Mouse (Mus musculus): ENCODE data around the gene Gm11127. TPM values are rescaled to one million over a fixed set of nuclear protein-coding genes. Genes with fewer than 3 reads are reported as not detected.
"Not testable (repeated sequence)": the region's sequence is repeated elsewhere in the genome, so short reads cannot be mapped to it uniquely, and the experiment has no call there.

Gene Gm11127
- polyA plus RNA-seq, 1 experiment from 2014 or later, result not detected

DNA sequence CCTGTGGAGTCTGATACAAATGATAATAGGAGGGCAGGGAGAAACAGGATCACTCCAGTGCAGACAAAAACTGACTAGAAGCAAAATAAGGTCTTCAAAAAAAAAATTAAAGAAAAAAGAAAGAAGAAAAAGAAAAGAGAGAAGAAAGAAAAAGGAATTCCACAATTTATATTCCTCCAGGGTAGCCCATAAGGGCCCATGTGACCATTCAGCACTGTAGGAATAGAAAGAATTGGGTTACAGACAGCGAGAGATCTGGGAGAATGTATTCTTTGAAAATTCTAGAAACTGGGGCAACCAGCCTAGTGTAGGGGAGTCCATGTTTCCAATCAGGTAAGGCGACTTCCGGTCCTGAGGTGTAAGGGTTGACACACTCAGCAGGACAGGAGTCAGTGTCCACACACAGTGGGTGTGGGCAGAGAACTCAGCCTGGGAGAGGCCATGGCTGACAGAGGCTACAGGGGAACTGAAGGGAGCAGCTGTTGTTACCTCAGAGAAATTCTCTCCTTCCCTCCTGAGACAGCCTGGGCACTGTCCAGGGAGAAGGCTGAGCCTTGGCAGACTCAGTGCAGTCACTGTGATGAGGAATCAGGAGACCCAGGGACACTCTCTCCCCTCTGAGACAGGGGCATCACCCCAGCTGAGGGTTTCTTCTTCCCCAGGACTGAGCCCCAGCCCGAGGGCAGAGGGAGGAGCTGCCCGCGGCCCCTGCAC, 24.5 kb upstream of the Gm11127 start:
- not testable (repeated sequence) for H3K27ac ChIP-seq (ENCODE audit: low read length); ATAC-seq (ENCODE audit: low read depth)

DNA sequence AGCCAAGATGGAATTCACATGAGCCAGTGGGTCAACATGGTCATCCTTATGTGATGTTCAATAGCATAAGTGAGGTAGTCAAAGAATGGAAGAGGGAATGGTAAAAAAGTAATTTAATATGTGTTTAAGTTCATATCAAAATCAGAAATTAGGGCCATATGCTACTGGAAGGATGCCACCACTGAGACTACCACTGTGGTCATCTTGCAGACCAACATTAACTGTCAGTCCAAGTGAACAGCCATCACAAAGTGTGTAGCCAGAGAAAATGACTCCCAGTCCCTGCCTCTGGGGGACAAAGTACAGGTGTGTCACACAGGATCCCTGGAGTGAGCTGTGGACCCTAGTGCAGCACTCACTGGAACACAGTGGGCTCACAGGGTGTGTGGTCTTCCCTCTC, 23.7 kb upstream of the Gm11127 start:
- not testable (repeated sequence) for ATAC-seq (ENCODE audit: low read depth)

More for the DNA sequence above, 24.5 kb upstream of the Gm11127 start:
- Histone ChIP-seq H3K27me3 (ENCODE audit: control insufficient read depth, insufficient read depth, low read depth, low read length) (peaks cover 19% of the 10 kb centered on the region), H3K4me2 (ENCODE audit: low read depth, low read length) (peak overlapping the region; percentile 97), H3K4me3 (ENCODE audit: low read length) (peak overlapping the region; percentile 62)
- H3K4me1 ChIP-seq (replicated peaks; ENCODE audit: control insufficient read depth, insufficient read depth, low read length); H3K9ac ChIP-seq (ENCODE audit: low read length); H3K36me3 ChIP-seq (ENCODE audit: control insufficient read depth, insufficient read depth, low read length); H3K9me3 ChIP-seq (ENCODE audit: control insufficient read depth, low read length): not testable (repeated sequence)
- WGBS, result 44% methylated on average over 3 of the region's 6 CpGs

DNA sequence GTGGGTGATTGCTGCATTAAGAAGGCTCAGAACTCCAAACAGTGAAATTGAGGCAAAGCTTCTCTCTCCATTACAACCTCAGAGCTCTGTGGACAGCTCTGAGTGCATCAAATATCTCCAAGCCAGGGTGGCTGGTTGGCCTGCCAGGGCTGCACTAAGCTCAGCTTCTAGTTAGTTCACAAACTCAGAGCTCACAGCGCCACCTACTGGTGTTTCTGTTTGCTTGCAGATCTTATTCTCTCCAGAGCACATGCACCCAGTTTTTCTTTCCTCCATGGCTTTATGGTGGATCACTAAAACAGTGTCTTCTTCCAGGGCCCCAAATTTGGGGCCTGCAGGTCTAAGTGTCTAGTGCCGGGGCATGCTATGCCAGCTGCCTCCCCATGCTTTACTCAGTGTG, 2.7 kb upstream of the Gm11127 start:
- Histone ChIP-seq H3K9me3 (ENCODE audit: control insufficient read depth, low read length) (no peaks in the 10 kb centered on the region), H3K27me3 (ENCODE audit: control insufficient read depth, insufficient read depth, low read depth, low read length) (no peaks in the 10 kb centered on the region), H3K4me1 (replicated peaks; ENCODE audit: control insufficient read depth, insufficient read depth, low read length) (no peaks in the 10 kb centered on the region), H3K9ac (ENCODE audit: low read length) (no peak overlapping the region), H3K4me2 (ENCODE audit: low read depth, low read length) (no peak overlapping the region), H3K36me3 (ENCODE audit: control insufficient read depth, insufficient read depth, low read length) (no peaks in the 10 kb centered on the region), H3K4me3 (ENCODE audit: low read length) (no peak overlapping the region), H3K27ac (ENCODE audit: low read length) (no peak overlapping the region)
- WGBS, result 24% methylated on average over 2 of the region's 2 CpGs
- peak; percentile 28; the same call in 1 of the 2 replicates for ATAC-seq (ENCODE audit: low read depth)

More for the DNA sequence above, 23.7 kb upstream of the Gm11127 start:
- H3K27ac ChIP-seq (ENCODE audit: low read length); H3K9me3 ChIP-seq (ENCODE audit: control insufficient read depth, low read length); H3K4me1 ChIP-seq (replicated peaks; ENCODE audit: control insufficient read depth, insufficient read depth, low read length); H3K4me3 ChIP-seq (ENCODE audit: low read length); H3K36me3 ChIP-seq (ENCODE audit: control insufficient read depth, insufficient read depth, low read length); H3K9ac ChIP-seq (ENCODE audit: low read length); H3K4me2 ChIP-seq (ENCODE audit: low read depth, low read length): not testable (repeated sequence)
- peaks cover 19% of the 10 kb centered on the region for H3K27me3 ChIP-seq (ENCODE audit: control insufficient read depth, insufficient read depth, low read depth, low read length)

DNA sequence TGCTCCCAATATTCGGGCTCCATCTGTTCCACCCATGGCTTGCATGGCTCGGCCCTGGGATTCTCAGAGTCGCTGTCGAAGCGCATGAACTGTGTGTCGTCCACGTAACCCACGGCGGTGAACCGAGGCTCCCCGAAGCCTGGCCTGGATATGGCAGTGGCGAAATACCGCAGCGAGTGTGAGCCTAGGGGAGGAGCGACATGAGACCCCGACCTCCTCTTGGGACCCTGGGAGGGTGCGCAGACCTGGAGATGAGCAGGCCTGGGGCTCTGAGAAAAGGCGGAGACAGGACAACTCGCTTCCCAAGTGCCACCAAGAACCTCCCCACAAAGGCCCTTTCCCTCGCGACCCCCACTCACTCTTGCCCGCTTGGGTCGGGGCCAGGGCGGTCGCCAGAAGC, 244 bp downstream of the Gm11127 start:
- H3K4me2 ChIP-seq (ENCODE audit: low read depth, low read length); H3K27me3 ChIP-seq (ENCODE audit: control insufficient read depth, insufficient read depth, low read depth, low read length); H3K4me1 ChIP-seq (replicated peaks; ENCODE audit: control insufficient read depth, insufficient read depth, low read length); H3K36me3 ChIP-seq (ENCODE audit: control insufficient read depth, insufficient read depth, low read length); H3K27ac ChIP-seq (ENCODE audit: low read length); H3K9ac ChIP-seq (ENCODE audit: low read length); H3K4me3 ChIP-seq (ENCODE audit: low read length); H3K9me3 ChIP-seq (ENCODE audit: control insufficient read depth, low read length); ATAC-seq (ENCODE audit: low read depth): not testable (repeated sequence)
- whole genome bisulfite sequencing, result 87% methylated on average over 23 of the region's 25 CpGs

DNA sequence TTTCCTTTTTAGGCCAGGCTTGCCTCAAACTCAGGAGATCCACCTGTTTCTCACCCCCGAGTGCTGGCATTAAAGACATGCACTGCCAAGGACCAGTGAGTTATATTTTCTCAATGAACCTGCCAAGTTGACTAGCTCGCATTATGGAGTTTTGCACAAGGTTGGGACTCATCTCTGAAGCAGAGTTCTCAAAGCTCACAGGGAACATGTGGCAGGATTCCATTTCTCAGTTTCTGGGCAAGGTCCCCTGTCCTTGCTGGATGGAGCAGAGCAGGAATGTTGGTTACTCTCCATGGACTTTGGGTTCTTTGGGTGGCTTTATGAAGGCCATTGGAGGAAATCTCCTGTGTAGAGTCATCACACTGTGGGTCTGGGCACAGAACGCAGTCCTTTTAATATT, 14.9 kb downstream of the Gm11127 start:
- ATAC-seq (ENCODE audit: low read depth), result no peak
- WGBS, result 79% methylated on average over 3 of the region's 3 CpGs

DNA sequence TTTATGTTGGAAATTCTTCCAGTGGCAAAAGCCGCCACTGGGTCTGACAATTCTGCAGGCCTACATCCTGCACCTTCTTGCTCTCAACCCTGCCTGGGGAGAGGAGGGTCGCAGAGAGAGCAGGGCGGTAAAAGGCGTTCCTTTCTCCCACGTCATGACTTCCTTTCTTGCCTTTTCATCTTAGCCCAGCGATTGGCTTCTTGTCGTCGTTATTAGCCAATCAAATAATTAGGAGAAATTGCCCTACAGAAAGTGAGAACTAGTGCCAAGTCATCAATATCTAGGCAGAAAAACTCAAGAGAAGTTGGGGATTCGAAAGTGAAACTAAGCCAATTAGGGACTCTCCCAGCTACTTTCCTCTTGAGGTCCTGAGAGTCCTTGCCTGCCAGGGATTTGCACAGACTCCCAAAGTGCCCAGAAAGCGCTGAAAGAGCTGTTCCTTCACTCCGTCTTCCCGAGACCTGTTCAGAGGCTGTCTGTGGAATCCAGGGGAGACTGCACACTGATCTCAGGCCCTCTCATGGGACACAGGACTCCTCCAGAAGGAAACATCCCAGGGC, 15.5 kb downstream of the Gm11127 start, which contains the start of the genes H2-T22 and Gm6034:
Gene H2-T22, minus strand, starts transcription at position 138 of the 560 bp plus-strand sequence.
Gene Gm6034, plus strand, starts transcription at position 352 of the 560 bp plus-strand sequence.
- H3K4me3 ChIP-seq (ENCODE audit: low read length), result peak within 1 kb of the TSS; percentile 51
- under 1% methylated on average over 12 of the region's 12 CpGs for WGBS
- H3K4me2 ChIP-seq (ENCODE audit: low read depth, low read length), result peak within 1 kb of the TSS; percentile 74
- not testable (repeated sequence) for H3K9me3 ChIP-seq (ENCODE audit: control insufficient read depth, low read length); H3K4me1 ChIP-seq (replicated peaks; ENCODE audit: control insufficient read depth, insufficient read depth, low read length); H3K27me3 ChIP-seq (ENCODE audit: control insufficient read depth, insufficient read depth, low read depth, low read length); H3K36me3 ChIP-seq (ENCODE audit: control insufficient read depth, insufficient read depth, low read length)
- ATAC-seq (ENCODE audit: low read depth), result peak; percentile 99
- peak within 1 kb of the TSS; percentile 25 for H3K27ac ChIP-seq (ENCODE audit: low read length)
- peak within 1 kb of the TSS; percentile 61 for H3K9ac ChIP-seq (ENCODE audit: low read length)

More for the DNA sequence above, 14.9 kb downstream of the Gm11127 start:
- Histone ChIP-seq H3K4me2 (ENCODE audit: low read depth, low read length) (peak overlapping the region; percentile 74), H3K9me3 (ENCODE audit: control insufficient read depth, low read length) (no peaks in the 10 kb centered on the region), H3K9ac (ENCODE audit: low read length) (peak overlapping the region; percentile 61), H3K4me3 (ENCODE audit: low read length) (peak overlapping the region; percentile 51), H3K36me3 (ENCODE audit: control insufficient read depth, insufficient read depth, low read length) (no peaks in the 10 kb centered on the region), H3K27me3 (ENCODE audit: control insufficient read depth, insufficient read depth, low read depth, low read length) (no peaks in the 10 kb centered on the region), H3K4me1 (replicated peaks; ENCODE audit: control insufficient read depth, insufficient read depth, low read length) (peaks cover 4% of the 10 kb centered on the region), H3K27ac (ENCODE audit: low read length) (no peak overlapping the region; the same call in 1 of the 2 replicates)

DNA sequence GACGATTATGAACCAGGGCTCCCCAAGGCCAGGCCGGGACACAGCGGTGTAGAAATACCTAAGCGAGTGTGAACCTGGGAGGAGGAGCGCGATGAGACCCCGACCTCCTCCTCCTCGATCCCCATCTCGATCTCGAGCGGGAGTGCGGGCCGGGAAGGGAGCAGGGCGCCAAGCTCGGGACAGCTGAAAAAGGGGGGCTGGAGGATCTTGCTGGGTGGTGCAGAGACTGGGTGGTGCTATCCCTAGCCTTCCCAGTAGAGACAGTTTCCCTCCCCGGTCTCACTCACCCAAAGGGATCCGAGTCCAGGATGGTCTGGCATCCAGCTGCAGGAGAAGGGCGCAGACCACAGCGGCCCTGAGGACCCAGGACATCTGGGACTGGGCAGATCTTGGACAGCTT, 16.1 kb downstream of the Gm11127 start:
- not testable (repeated sequence) for H3K27me3 ChIP-seq (ENCODE audit: control insufficient read depth, insufficient read depth, low read depth, low read length); H3K36me3 ChIP-seq (ENCODE audit: control insufficient read depth, insufficient read depth, low read length); H3K27ac ChIP-seq (ENCODE audit: low read length); H3K9me3 ChIP-seq (ENCODE audit: control insufficient read depth, low read length); H3K4me1 ChIP-seq (replicated peaks; ENCODE audit: control insufficient read depth, insufficient read depth, low read length)
- H3K4me2 ChIP-seq (ENCODE audit: low read depth, low read length), result peak overlapping the region; percentile 74
- under 1% methylated on average over 14 of the region's 19 CpGs for WGBS
- H3K9ac ChIP-seq (ENCODE audit: low read length), result peak overlapping the region; percentile 61
- H3K4me3 ChIP-seq (ENCODE audit: low read length), result peak overlapping the region; percentile 51
- ATAC-seq (ENCODE audit: low read depth), result peak; percentile 76

DNA sequence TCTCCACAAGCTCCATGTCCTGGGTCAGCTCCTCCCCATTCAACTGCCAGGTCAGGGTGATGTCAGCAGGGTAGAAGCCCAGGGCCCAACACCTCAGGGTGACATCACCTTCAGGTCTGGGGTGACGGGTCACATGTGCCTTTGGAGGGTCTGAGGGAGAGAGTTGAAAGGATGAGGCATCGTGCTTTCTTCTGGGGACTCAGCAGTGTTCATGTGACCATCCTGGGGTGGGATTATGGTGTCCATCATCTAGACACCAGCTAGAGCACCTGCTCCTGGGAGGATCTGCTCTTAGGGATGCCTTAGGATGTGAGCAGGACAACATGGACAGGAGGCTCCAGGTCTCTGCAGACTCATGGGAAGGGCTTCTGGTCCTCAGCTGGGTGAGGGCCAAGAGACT, 17.6 kb downstream of the Gm11127 start:
- not testable (repeated sequence) for H3K27me3 ChIP-seq (ENCODE audit: control insufficient read depth, insufficient read depth, low read depth, low read length); H3K4me2 ChIP-seq (ENCODE audit: low read depth, low read length); H3K27ac ChIP-seq (ENCODE audit: low read length); ATAC-seq (ENCODE audit: low read depth); H3K4me3 ChIP-seq (ENCODE audit: low read length); H3K4me1 ChIP-seq (replicated peaks; ENCODE audit: control insufficient read depth, insufficient read depth, low read length); H3K9ac ChIP-seq (ENCODE audit: low read length); H3K9me3 ChIP-seq (ENCODE audit: control insufficient read depth, low read length); H3K36me3 ChIP-seq (ENCODE audit: control insufficient read depth, insufficient read depth, low read length)
- 89% methylated on average over 2 of the region's 2 CpGs for WGBS

DNA sequence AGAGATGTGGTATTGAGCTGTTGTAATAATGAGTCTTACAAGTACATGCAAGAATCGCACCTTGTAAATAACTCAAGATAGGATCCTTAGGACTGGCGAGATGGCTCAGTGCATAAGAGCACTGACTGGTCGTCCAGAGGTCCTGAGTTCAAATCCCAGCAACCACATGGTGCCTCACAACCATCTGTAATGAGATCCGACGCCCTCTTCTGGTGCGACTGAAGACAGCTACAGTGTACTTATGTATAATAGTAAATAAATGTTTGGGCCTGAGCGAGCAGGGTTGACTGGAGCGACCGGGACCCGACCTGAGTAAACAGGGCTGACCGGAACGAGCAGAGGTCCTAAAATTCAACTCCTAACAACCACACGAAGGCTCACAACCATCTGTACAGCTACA, 22.0 kb downstream of the Gm11127 start:
- not testable (repeated sequence) for ATAC-seq (ENCODE audit: low read depth); H3K27me3 ChIP-seq (ENCODE audit: control insufficient read depth, insufficient read depth, low read depth, low read length); H3K36me3 ChIP-seq (ENCODE audit: control insufficient read depth, insufficient read depth, low read length); H3K4me1 ChIP-seq (replicated peaks; ENCODE audit: control insufficient read depth, insufficient read depth, low read length); H3K9ac ChIP-seq (ENCODE audit: low read length); H3K4me2 ChIP-seq (ENCODE audit: low read depth, low read length); H3K27ac ChIP-seq (ENCODE audit: low read length); H3K9me3 ChIP-seq (ENCODE audit: control insufficient read depth, low read length); H3K4me3 ChIP-seq (ENCODE audit: low read length)
- WGBS, result 78% methylated on average over 13 of the region's 13 CpGs
